Comparison of ENCODE assay signal across 12 mouse cellular contexts in genomic region chr2:3176751-3177150, GRCm38 (mm10).
"Had no signal": no experiment of that assay in that cellular context is flagged by ENCODE, and none has a peak within 500 bp of the region (broad histone marks: within the 10 kb centered on the region; RNA-seq: fewer than 3 reads in every experiment).

No protein-coding gene starts in this region.

- H3K4me3 ChIP-seq: liver, embryonic 13.5 days had no signal

- DNase-seq: kidney, adult 11 months; kidney, adult 9 months; kidney, postnatal 25 days; liver, embryonic 13.5 days; lung, adult 2 months; lung, postnatal 14 days; lung, postnatal 4 days; midbrain, embryonic 14.5 days; thymus, adult 18-20 months; thymus, postnatal 36 days had no signal

- H3K27ac ChIP-seq: kidney, postnatal 0 days; liver, embryonic 13.5 days had no signal

- H3K9ac ChIP-seq: liver, embryonic 13.5 days had no signal

- H3K9me3 ChIP-seq: liver, embryonic 13.5 days had no signal

- H3K4me2 ChIP-seq: liver, embryonic 13.5 days; midbrain, embryonic 11.5 days had no signal

- H3K36me3 ChIP-seq: liver, embryonic 13.5 days had no signal

- H3K27me3 ChIP-seq: liver, embryonic 13.5 days had no signal
